Mouse (Mus musculus): ENCODE results near the gene Nudt22.

Nudt22 gene

DNA sequence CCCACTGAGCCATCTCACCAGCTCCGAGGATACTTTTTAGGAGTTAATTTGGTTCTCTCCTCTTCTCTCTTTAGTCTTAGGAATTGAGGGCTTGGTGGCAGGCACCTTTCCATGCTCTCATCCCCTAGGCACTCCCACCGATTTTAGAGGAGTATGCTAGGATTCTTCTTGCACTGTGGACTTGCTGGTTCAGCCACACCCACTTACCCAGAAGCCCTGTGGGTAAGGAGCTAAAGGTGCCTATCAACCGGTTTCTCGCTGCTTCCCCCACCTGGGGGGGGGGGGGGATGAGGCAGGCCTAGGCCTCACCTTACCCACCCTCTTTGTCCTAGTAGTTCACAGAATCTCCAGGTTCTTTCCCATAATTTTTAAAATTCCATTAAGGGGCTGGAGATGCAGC, 48.2 kb downstream of the Nudt22 start:
- DNase-seq = no peak

DNA sequence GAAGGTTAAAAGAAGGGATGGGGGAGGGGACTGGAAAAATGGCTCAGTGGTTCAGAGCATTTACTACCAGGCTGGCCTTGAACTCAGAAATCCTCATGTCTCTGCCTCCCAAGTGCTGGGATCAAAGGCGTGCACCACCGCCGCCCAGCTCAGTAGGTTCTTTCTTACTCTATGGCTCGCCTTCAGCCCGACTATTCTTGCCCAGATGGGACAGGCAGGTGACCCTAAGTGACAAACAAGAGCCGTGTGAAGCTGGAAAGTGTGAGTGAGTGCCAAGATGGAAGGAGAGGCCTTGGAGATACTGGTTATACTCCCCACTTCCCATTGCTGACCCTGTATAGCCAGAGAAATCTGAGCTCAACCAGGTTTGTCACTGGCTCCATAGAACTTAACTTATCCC, 52.2 kb downstream of the Nudt22 start:
- DNase-seq = no peak
